Mouse (Mus musculus) lung, embryonic 15.5 days (tissue): ENCODE data around the gene Ganab. TPM values are rescaled to one million over a fixed set of nuclear protein-coding genes. Genes with fewer than 3 reads are reported as not detected.

Experiments
- ATAC-seq: fragments of 200-750 bp; cut with Nextera tagmentation; 2 replicates; pipeline ENCODE4 v1.8.0; 2017; ENCODE audit warnings: moderate number of reproducible peaks, borderline replicate concordance; ENCODE audit not compliant: low FRiP score, low TSS enrichment; ENCODE audit errors: extremely low read depth
- H3K27ac ChIP-seq: fragments of 300-500 bp; sonication (generic); 2 replicates; pipeline ENCODE4 v1.5.1; 2015; ENCODE audit warnings: moderate library complexity, mild to moderate bottlenecking, inconsistent platforms
- H3K27me3 ChIP-seq: fragments of 300-500 bp; sonication (generic); 2 replicates; pipeline ENCODE4 v1.6.1; 2015; ENCODE audit warnings: inconsistent platforms
- H3K36me3 ChIP-seq: fragments of 300-500 bp; sonication (generic); 2 replicates; pipeline ENCODE4 v1.6.1; 2015; ENCODE audit warnings: inconsistent platforms
- H3K4me1 ChIP-seq: fragments of 300-500 bp; sonication (generic); 2 replicates; pipeline ENCODE4 v1.6.1; 2015; ENCODE audit warnings: inconsistent platforms
- H3K4me2 ChIP-seq: fragments of 300-500 bp; sonication (generic); 2 replicates; pipeline ENCODE4 v1.6.1; 2015; ENCODE audit warnings: inconsistent platforms, mild to moderate bottlenecking, moderate library complexity
- H3K4me3 ChIP-seq: fragments of 300-500 bp; sonication (generic); 2 replicates; pipeline ENCODE4 v1.5.1; 2015; ENCODE audit warnings: mild to moderate bottlenecking, inconsistent platforms
- H3K9ac ChIP-seq: fragments of 300-500 bp; sonication (generic); 2 replicates; pipeline ENCODE4 v1.6.1; 2015; ENCODE audit warnings: inconsistent platforms
- H3K9me3 ChIP-seq: fragments of 300-500 bp; sonication (generic); 2 replicates; pipeline ENCODE4 v1.6.1; 2016; ENCODE audit warnings: inconsistent platforms
- WGBS: fragments of 180-500 bp; shearing (Covaris S2); methylation state at CpG from one replicate; pipeline ENCODE4 v1.1.7; 2015; 5-methylcytosine and 5-hydroxymethylcytosine counted together
- polyA plus RNA-seq: library from polyadenylated mRNA; unstranded; fragments of >200 nt; fragmentation: Nextera tagmentation; extraction: Ambion mirVana; gene quantifications from 2 replicates; pipeline ENCODE4 v1.2.1, GENCODE M21; 2015

Ganab gene
- polyA plus RNA-seq, 1 experiment from 2014 or later, result 122 TPM

DNA sequence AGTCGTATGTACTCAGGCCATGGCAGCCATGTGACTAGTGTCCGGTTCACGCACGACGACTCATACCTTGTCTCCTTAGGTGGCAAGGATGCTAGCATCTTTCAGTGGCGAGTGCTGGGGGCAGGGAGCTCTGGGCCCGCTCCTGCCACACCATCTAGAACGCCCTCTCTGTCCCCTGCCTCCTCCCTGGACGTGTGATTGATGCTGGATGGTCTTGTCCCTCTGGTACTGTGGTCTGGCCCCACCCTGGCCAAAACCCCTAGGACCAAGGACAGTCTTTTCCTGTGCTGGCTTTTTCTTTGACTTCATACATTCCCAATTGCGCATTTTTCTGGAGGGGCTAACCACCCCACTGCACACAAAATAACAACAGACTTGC, 43.3 kb downstream of the Ganab start:
- H3K4me2 ChIP-seq, result peak overlapping the region; percentile 69
- H3K27me3 ChIP-seq, result no peaks in the 10 kb centered on the region
- H3K9me3 ChIP-seq, result no peaks in the 10 kb centered on the region
- WGBS, result 31% methylated on average over 10 of the region's 10 CpGs
- H3K27ac ChIP-seq, result peak overlapping the region; percentile 97
- peaks cover 38% of the 10 kb centered on the region for H3K36me3 ChIP-seq
- peak overlapping the region; percentile 70 for H3K4me3 ChIP-seq
- H3K9ac ChIP-seq, result peak overlapping the region; percentile 97
- peaks cover 32% of the 10 kb centered on the region for H3K4me1 ChIP-seq
- peak; percentile 16; the same call in 1 of the 2 replicates for ATAC-seq

GRCm38 (mm10) chr19:8941515-8942217, 43.8 kb downstream of the Ganab start, which contains the start of gene Mta2:
TSS of gene Mta2 (plus strand) at chr19:8941875.
- H3K27me3 ChIP-seq, result no peaks in the 10 kb centered on the region
- peaks cover 43% of the 10 kb centered on the region for H3K36me3 ChIP-seq
- H3K27ac ChIP-seq, result peak within 1 kb of the TSS; percentile 97
- no peaks in the 10 kb centered on the region for H3K9me3 ChIP-seq
- peak within 1 kb of the TSS; percentile 70 for H3K4me3 ChIP-seq
- ATAC-seq, result peak; percentile 94
- H3K9ac ChIP-seq, result peak within 1 kb of the TSS; percentile 97
- WGBS, result under 1% methylated on average over 64 of the region's 64 CpGs
- peaks cover 32% of the 10 kb centered on the region for H3K4me1 ChIP-seq
- H3K4me2 ChIP-seq, result peak within 1 kb of the TSS; percentile 69

DNA sequence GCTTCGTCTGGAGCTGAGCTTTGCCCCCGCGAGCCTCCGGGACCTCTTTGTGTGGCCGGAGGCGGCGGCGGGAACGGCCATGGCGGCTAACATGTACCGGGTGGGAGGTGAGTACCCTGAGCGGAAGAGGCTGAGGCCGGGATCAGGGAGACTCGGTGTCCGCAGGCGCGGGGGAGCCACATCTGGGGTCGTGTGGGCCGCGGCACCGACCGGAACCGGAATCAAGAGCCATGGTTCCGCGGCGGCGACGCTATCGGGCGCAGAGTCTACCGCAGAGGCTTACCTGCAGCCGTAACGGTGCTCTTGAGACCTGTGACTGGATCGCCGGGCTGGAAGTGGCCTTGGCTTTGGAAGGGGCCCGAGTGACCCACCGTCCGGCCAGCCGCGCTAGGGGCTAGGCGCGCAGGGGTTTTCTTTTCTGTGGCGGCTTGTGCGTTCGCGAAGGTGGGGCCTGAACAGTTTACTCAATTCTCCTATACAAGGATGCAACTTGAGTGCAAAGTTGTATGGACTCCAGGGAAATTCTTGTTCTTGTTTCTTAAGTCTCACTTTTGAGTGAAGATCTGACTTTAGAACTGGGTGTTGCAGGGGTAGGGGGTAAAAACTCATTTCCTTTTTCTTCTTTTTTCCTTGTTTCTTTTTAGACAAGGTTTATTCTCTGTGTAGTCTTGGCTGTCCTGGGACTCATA, 44.5 kb downstream of the Ganab start:
- peak overlapping the region; percentile 69 for H3K4me2 ChIP-seq
- H3K27ac ChIP-seq, result peak overlapping the region; percentile 97
- WGBS, result under 1% methylated on average over 46 of the region's 46 CpGs
- H3K9ac ChIP-seq, result peak overlapping the region; percentile 97
- H3K9me3 ChIP-seq, result no peaks in the 10 kb centered on the region
- peak overlapping the region; percentile 70 for H3K4me3 ChIP-seq
- H3K4me1 ChIP-seq, result peaks cover 32% of the 10 kb centered on the region
- H3K27me3 ChIP-seq, result no peaks in the 10 kb centered on the region
- peaks cover 47% of the 10 kb centered on the region for H3K36me3 ChIP-seq
- peak; percentile 54 for ATAC-seq

- no peak for ATAC-seq
- Histone ChIP-seq H3K4me2 (peak overlapping the region; percentile 69), H3K9me3 (no peaks in the 10 kb centered on the region), H3K9ac (peak overlapping the region; percentile 97), H3K27ac (peak overlapping the region; percentile 97; the same call in 1 of the 2 replicates), H3K27me3 (no peaks in the 10 kb centered on the region), H3K4me3 (peak overlapping the region; percentile 70), H3K4me1 (peaks cover 32% of the 10 kb centered on the region), H3K36me3 (peaks cover 47% of the 10 kb centered on the region)
- WGBS, result 43% methylated on average over 2 of the region's 2 CpGs
These were observed 45.2 kb downstream of the Ganab start for GRCm38 (mm10) chr19:8943047-8943446.

GRCm38 (mm10) chr19:8944062-8944461, 46.2 kb downstream of the Ganab start:
- H3K4me3 ChIP-seq, result peak overlapping the region; percentile 70
- no peaks in the 10 kb centered on the region for H3K9me3 ChIP-seq
- peaks cover 49% of the 10 kb centered on the region for H3K36me3 ChIP-seq
- no peaks in the 10 kb centered on the region for H3K27me3 ChIP-seq
- 0 out of 2 replicates have a peak overlapping the region, but pooled peaks have one; percentile 13 for H3K9ac ChIP-seq
- H3K27ac ChIP-seq, result 0 out of 2 replicates have a peak overlapping the region, but pooled peaks have one; percentile 21
- 28% methylated on average over 5 of the region's 5 CpGs for WGBS
- H3K4me2 ChIP-seq, result peak overlapping the region; percentile 69
- no peak for ATAC-seq
- H3K4me1 ChIP-seq, result peaks cover 32% of the 10 kb centered on the region

- Histone ChIP-seq H3K4me2 (peak overlapping the region; percentile 69), H3K36me3 (peaks cover 51% of the 10 kb centered on the region), H3K9ac (peak overlapping the region; percentile 31; the same call in 1 of the 2 replicates), H3K27ac (peak overlapping the region; percentile 41; the same call in 1 of the 2 replicates), H3K4me3 (peak overlapping the region; percentile 70), H3K4me1 (peaks cover 32% of the 10 kb centered on the region), H3K27me3 (no peaks in the 10 kb centered on the region), H3K9me3 (no peaks in the 10 kb centered on the region)
- 24% methylated on average over 5 of the region's 5 CpGs for WGBS
- no peak for ATAC-seq
These were observed 46.9 kb downstream of the Ganab start for GRCm38 (mm10) chr19:8944750-8945149.

DNA sequence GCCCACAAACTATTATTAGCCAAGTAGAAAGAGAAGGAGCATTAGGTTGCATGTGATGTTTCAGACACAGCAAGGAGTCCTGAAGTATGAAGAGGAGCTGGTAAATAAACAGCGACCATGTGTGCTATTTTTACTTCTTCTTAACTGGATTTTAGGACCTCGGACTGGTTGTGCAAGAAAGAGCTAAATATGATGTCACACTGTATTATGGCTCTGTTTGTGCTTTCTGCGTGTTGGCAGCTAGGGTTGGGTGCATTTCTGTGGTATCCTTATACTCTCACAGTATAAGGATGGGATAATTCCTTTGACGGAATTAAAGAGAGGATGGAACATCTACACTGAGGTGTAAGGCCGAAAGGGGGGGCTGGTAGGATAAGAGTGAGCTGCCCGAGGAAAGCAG, 47.4 kb downstream of the Ganab start:
- peak overlapping the region; percentile 70 for H3K4me3 ChIP-seq
- H3K36me3 ChIP-seq, result peaks cover 55% of the 10 kb centered on the region
- WGBS, result 67% methylated on average over 6 of the region's 6 CpGs
- no peaks in the 10 kb centered on the region for H3K27me3 ChIP-seq
- no peak for ATAC-seq
- peaks cover 32% of the 10 kb centered on the region for H3K4me1 ChIP-seq
- peak overlapping the region; percentile 69 for H3K4me2 ChIP-seq
- peak overlapping the region; percentile 31; the same call in 1 of the 2 replicates for H3K9ac ChIP-seq
- no peaks in the 10 kb centered on the region for H3K9me3 ChIP-seq
- no peak overlapping the region for H3K27ac ChIP-seq

DNA sequence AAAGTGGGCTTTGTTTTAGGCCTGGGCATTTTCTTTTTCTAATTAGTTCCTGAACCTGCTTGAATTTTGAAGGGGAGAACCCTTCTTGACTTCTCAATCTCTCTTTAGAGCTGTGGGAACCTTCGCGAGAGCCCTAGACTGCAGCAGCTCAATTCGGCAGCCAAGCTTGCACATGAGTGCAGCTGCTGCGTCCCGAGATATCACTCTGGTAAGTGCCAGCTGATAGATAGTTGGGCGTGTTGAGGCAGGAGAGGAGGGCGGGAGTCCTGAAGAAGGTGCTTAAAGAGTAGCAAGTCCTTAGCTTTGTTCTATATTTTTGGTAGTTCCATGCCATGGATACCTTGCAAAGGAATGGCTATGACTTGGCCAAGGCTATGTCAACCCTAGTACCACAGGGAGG, 49.1 kb downstream of the Ganab start:
- H3K27me3 ChIP-seq, result no peaks in the 10 kb centered on the region
- H3K9ac ChIP-seq, result no peak overlapping the region
- H3K4me2 ChIP-seq, result no peak overlapping the region
- no peak overlapping the region for H3K27ac ChIP-seq
- peaks cover 26% of the 10 kb centered on the region for H3K4me1 ChIP-seq
- H3K9me3 ChIP-seq, result no peaks in the 10 kb centered on the region
- ATAC-seq, result no peak
- WGBS, result 86% methylated on average over 7 of the region's 7 CpGs
- no peak overlapping the region for H3K4me3 ChIP-seq
- peaks cover 72% of the 10 kb centered on the region for H3K36me3 ChIP-seq

- no peak for ATAC-seq
- Histone ChIP-seq H3K4me2 (no peak overlapping the region), H3K36me3 (peaks cover 69% of the 10 kb centered on the region), H3K4me1 (peaks cover 20% of the 10 kb centered on the region), H3K9me3 (no peaks in the 10 kb centered on the region), H3K27ac (no peak overlapping the region), H3K9ac (no peak overlapping the region), H3K4me3 (no peak overlapping the region), H3K27me3 (no peaks in the 10 kb centered on the region)
- WGBS, result 80% methylated on average over 5 of the region's 5 CpGs
These were observed 52.3 kb downstream of the Ganab start for GRCm38 (mm10) chr19:8950190-8950589.

DNA sequence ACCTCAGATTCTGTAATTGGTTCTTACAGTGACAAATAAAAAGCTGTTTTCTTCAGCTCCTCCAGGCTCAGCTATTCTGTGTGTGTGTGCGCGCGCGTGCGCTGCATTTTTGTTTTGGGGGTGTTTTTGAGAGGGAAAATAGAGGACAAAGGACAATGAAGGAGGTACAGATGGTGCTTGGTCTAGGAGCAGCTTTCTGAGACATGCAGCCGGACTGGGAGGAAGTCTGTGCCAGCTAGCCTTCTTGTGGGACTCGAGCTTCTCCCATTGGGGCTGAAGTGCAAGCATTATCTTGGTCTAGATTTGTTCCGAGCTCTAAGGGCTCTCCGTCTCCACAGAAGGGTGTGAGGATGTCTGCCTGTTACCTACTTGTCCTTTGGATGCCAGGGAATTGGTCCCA, 54.4 kb downstream of the Ganab start:
- H3K4me3 ChIP-seq, result no peak overlapping the region
- H3K27ac ChIP-seq, result no peak overlapping the region
- no peak for ATAC-seq
- no peak overlapping the region; the same call in 1 of the 2 replicates for H3K9ac ChIP-seq
- no peaks in the 10 kb centered on the region for H3K9me3 ChIP-seq
- peaks cover 19% of the 10 kb centered on the region for H3K4me1 ChIP-seq
- H3K27me3 ChIP-seq, result no peaks in the 10 kb centered on the region
- H3K4me2 ChIP-seq, result peak overlapping the region; percentile 65; the same call in 1 of the 2 replicates
- 87% methylated on average over 9 of the region's 9 CpGs for WGBS
- peaks cover 64% of the 10 kb centered on the region for H3K36me3 ChIP-seq

- Histone ChIP-seq H3K36me3 (peaks cover 60% of the 10 kb centered on the region), H3K4me3 (peak within 1 kb of the TSS; percentile 63), H3K27ac (peak within 1 kb of the TSS; percentile 66), H3K9me3 (no peaks in the 10 kb centered on the region), H3K9ac (peak within 1 kb of the TSS; percentile 57), H3K4me2 (peak within 1 kb of the TSS; percentile 65), H3K4me1 (peaks cover 19% of the 10 kb centered on the region), H3K27me3 (no peaks in the 10 kb centered on the region)
- peak; percentile 97 for ATAC-seq
- WGBS, result 3% methylated on average over 46 of the region's 46 CpGs
These were observed 55.5 kb downstream of the Ganab start, which contains the start of gene Tut1 for GRCm38 (mm10) chr19:8953135-8954039. TSS of gene Tut1 (plus strand) at chr19:8953847.
